Mouse (Mus musculus) lung, postnatal 0 days (tissue): ENCODE data around the gene Scfd2.

ENCODE experiments used
- CTCF ChIP-seq: IDR thresholded peaks from 2 replicates; pipeline ENCODE4 v1.5.1; 2016; ENCODE audit warnings: antibody characterized with exemption, mild to moderate bottlenecking
- EP300 ChIP-seq: IDR thresholded peaks from 2 replicates; pipeline ENCODE4 v1.6.1; 2016; ENCODE audit warnings: antibody characterized with exemption, mild to moderate bottlenecking, control low read depth

DNA sequence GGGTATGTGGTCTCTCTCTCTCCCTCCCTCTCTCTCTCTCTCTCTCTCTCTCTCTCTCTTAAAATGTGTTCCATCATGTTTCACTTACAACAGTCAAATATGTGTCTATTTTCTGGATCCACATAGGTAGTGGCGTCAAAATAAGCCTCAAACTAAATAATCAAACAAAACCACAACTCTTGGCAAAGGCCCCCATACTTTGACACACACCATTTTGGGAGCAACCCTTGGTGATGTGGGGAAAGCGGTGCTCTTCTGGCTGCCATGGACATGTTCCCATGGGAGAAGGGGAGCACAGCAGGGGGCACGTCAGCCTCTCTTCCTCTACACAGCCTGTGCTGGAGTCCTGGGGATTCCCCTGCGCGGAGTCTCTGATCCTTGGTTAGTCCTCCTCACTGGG, 340.6 kb downstream of the Scfd2 start:
- TF ChIP-seq EP300 (no peak), CTCF (no peak)
